Mouse (Mus musculus): ENCODE measurements around the gene Smyd3. TPM values are rescaled to one million over a fixed set of nuclear protein-coding genes. Genes with fewer than 3 reads are reported as not detected.

The Smyd3 gene
- polyA plus RNA-seq, 1 experiment from 2014 or later, result 21.4 TPM

DNA sequence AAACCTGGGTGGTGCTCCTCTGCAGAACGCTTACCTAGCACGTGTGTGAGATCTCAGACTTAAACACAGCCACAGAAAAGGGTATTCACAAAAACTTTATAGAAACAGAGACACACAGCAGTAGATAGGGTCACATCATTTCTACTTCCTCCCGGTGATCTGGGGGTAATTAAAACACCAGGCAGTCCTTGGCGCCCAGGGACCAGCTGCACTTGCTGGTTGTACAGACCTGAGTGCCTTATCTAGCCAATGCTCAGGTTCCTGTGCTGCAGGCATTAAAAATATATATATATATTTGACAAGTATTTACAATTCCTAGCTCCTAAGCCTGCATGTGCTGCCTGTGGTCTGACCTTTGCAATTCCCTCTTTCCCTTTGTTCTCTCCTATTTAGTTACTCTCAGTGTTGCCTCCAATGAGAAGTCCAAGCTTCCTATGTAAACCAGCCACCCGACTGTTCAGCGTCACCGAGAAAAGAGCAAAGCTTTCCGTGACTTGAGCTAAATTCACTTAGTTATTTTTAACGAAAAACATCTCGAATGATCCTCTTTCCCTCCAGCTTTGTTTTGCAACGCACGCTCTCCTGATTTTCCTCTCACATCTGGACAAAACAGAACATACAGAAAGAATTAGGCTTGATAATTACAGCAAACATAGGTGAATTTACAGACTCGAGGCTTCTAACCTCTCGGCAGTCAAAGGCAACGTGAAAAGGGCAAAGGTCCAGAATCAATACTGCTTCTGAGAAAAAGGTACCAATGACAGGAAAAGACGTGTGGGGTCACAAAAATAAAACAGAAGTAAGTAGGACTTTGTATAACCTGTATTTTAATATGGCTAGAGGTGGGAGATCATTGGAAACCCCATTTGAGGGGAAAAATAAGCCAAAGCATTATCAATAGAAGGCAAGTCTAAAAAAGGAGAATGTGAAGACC, 409.8 kb downstream of the Smyd3 start:
- Histone ChIP-seq H3K4me2 (replicated peaks; ENCODE audit: low read depth, low read length) (no peak overlapping the region), H3K9me3 (ENCODE audit: low read length) (no peaks in the 10 kb centered on the region)
- ATAC-seq (ENCODE audit: low FRiP score, low TSS enrichment), result no peak

DNA sequence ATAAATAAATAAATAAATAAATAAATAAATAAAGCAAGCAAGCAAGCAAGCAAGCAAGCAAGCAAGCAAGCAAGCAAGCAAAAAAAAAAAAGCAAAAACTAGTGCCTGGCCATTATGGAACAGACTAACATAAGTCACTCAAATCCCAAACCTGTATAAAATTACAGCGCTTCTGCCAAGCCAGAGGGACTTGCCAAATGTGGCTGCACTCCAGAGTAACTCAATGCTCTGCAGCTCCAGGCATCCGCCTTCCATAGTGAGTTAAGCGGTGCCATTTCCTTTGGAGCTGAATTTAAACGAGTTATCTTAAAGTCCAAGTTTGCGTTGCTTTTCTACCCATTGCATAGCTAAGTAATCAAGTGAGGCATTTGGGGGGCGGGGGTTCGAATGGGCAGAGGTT, 410.6 kb downstream of the Smyd3 start:
- no peak overlapping the region for H3K27ac ChIP-seq (ENCODE audit: low read length)

More for the DNA sequence above, 409.8 kb downstream of the Smyd3 start:
- Histone ChIP-seq H3K36me3 (ENCODE audit: insufficient read depth, low read length) (no peaks in the 10 kb centered on the region), H3K27me3 (ENCODE audit: insufficient read depth, low read length) (no peaks in the 10 kb centered on the region), H3K4me1 (ENCODE audit: insufficient read depth, low read length) (no peaks in the 10 kb centered on the region), H3K4me3 (ENCODE audit: low read length) (no peak overlapping the region), H3K9ac (replicated peaks; ENCODE audit: low read length) (no peak overlapping the region), H3K27ac (ENCODE audit: low read length) (no peak overlapping the region)
- WGBS, result 52% methylated on average over 16 of the region's 16 CpGs

DNA sequence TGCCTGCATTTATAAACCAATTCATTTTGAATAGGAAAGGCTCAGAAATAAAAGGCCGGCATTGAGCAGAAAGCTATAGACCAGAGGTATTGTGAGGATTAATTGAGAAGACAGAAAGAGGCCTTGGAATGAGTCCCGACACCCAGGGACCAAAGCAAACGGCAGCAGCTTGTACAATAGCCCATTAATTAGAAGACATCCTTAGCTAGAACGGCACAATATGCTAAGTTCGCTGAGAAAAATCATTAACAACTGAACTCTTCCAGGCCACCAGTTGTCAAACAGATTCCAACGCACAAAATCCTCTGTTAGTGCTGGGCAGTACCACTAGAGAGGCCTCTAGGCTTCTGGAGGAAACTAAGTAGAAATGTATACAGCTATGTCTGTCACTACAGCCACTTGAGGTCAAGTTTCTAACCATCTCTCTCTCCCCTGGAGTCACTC, 411.1 kb downstream of the Smyd3 start:
- no peak overlapping the region for H3K27ac ChIP-seq (ENCODE audit: low read length)
- H3K36me3 ChIP-seq (ENCODE audit: insufficient read depth, low read length), result no peaks in the 10 kb centered on the region
- no peak overlapping the region for H3K4me2 ChIP-seq (replicated peaks; ENCODE audit: low read depth, low read length)
- no peak overlapping the region for H3K4me3 ChIP-seq (ENCODE audit: low read length)
- ATAC-seq (ENCODE audit: low FRiP score, low TSS enrichment), result no peak
- no peak overlapping the region for H3K9ac ChIP-seq (replicated peaks; ENCODE audit: low read length)
- H3K27me3 ChIP-seq (ENCODE audit: insufficient read depth, low read length), result no peaks in the 10 kb centered on the region
- WGBS, result 68% methylated on average over 6 of the region's 6 CpGs
- no peaks in the 10 kb centered on the region for H3K9me3 ChIP-seq (ENCODE audit: low read length)
- no peaks in the 10 kb centered on the region for H3K4me1 ChIP-seq (ENCODE audit: insufficient read depth, low read length)

More for the DNA sequence above, 410.6 kb downstream of the Smyd3 start:
- Histone ChIP-seq H3K4me3 (ENCODE audit: low read length) (no peak overlapping the region), H3K36me3 (ENCODE audit: insufficient read depth, low read length) (no peaks in the 10 kb centered on the region), H3K27me3 (ENCODE audit: insufficient read depth, low read length) (no peaks in the 10 kb centered on the region), H3K4me1 (ENCODE audit: insufficient read depth, low read length) (no peaks in the 10 kb centered on the region), H3K9ac (replicated peaks; ENCODE audit: low read length) (no peak overlapping the region), H3K9me3 (ENCODE audit: low read length) (no peaks in the 10 kb centered on the region), H3K4me2 (replicated peaks; ENCODE audit: low read depth, low read length) (no peak overlapping the region)
- no peak for ATAC-seq (ENCODE audit: low FRiP score, low TSS enrichment)
- 49% methylated on average over 7 of the region's 7 CpGs for WGBS

DNA sequence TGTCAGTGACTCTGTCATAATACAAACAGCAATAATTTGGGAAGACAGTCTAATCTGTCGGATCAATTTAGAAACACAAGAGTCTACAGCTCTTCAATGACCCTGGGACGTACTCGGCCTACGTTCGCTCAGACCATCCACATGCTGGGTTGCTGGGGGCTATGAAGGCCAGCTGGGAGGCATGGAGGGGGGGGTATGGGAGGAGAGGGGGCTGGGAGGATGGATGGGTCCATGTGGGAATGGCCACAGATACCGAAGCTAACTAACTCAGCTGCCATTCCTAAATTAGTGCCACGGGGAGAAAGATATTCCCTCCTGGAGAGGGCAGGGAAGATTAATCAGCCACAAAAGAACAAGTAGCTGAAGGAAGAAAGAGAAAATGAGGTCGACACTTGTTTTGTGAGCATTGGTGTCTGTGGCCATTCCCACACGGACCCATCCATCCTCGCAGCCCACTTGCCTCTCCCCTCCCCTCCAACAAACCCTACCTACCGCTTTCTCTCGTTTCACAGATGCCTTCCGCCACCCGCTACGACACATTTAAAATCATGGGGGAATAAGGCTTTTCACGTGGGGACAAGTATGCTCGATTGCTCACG, 411.6 kb downstream of the Smyd3 start:
- no peak overlapping the region for H3K9ac ChIP-seq (replicated peaks; ENCODE audit: low read length)
- no peaks in the 10 kb centered on the region for H3K9me3 ChIP-seq (ENCODE audit: low read length)
- H3K27me3 ChIP-seq (ENCODE audit: insufficient read depth, low read length), result no peaks in the 10 kb centered on the region
- no peak overlapping the region for H3K27ac ChIP-seq (ENCODE audit: low read length)
- no peaks in the 10 kb centered on the region for H3K36me3 ChIP-seq (ENCODE audit: insufficient read depth, low read length)
- no peak overlapping the region for H3K4me3 ChIP-seq (ENCODE audit: low read length)
- no peak overlapping the region for H3K4me2 ChIP-seq (replicated peaks; ENCODE audit: low read depth, low read length)
- H3K4me1 ChIP-seq (ENCODE audit: insufficient read depth, low read length), result no peaks in the 10 kb centered on the region
- ATAC-seq (ENCODE audit: low FRiP score, low TSS enrichment), result no peak
- 82% methylated on average over 18 of the region's 18 CpGs for WGBS

DNA sequence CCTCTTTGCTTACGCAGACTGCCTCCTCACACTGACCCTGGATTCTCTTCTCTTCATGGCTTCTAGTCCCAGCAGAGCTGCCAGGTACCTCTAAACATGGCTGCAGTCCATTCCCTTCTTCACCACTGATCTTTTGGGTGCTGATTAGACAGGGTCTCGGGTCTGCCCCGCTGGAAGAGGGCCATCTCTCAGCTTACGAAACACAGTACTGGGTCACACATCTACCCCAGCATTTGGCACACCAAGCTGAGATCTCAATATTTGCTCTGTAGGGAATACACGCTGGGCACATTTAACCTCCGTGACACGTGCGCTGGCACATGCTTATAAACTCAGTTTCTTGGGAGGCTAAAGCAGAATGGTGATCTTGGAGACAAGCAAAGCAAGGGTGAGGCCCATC, 413.4 kb downstream of the Smyd3 start:
- peaks cover under 1% of the 10 kb centered on the region; the same call in 1 of the 2 replicates for H3K4me1 ChIP-seq (ENCODE audit: insufficient read depth, low read length)
- ATAC-seq (ENCODE audit: low FRiP score, low TSS enrichment), result no peak
- no peak overlapping the region for H3K27ac ChIP-seq (ENCODE audit: low read length)
- H3K27me3 ChIP-seq (ENCODE audit: insufficient read depth, low read length), result no peaks in the 10 kb centered on the region
- no peaks in the 10 kb centered on the region for H3K9me3 ChIP-seq (ENCODE audit: low read length)
- WGBS, result 96% methylated on average over 8 of the region's 8 CpGs
- no peak overlapping the region for H3K9ac ChIP-seq (replicated peaks; ENCODE audit: low read length)
- no peak overlapping the region for H3K4me2 ChIP-seq (replicated peaks; ENCODE audit: low read depth, low read length)
- H3K36me3 ChIP-seq (ENCODE audit: insufficient read depth, low read length), result no peaks in the 10 kb centered on the region
- no peak overlapping the region for H3K4me3 ChIP-seq (ENCODE audit: low read length)

DNA sequence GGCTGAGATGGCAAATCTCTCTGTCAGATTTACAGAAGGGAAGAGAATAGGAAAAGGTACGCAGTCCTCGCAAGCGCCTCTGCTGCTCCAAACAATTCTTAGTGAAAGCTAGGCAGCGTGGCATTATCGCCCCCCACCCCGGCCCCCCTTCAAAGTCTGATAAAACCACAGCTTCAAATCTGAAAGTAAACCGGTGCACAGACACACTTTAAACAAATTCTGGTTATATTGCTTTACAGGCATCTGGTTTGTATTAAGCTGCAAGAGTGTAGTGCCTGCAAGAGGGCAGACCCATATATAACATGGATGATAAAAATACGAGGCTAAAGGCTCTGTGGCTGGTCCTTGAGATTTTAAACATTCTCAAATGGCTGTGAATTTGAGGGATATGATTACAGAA, 420.8 kb downstream of the Smyd3 start:
- ATAC-seq (ENCODE audit: low FRiP score, low TSS enrichment), result no peak
- Histone ChIP-seq H3K27ac (ENCODE audit: low read length) (no peak overlapping the region), H3K36me3 (ENCODE audit: insufficient read depth, low read length) (no peaks in the 10 kb centered on the region)

DNA sequence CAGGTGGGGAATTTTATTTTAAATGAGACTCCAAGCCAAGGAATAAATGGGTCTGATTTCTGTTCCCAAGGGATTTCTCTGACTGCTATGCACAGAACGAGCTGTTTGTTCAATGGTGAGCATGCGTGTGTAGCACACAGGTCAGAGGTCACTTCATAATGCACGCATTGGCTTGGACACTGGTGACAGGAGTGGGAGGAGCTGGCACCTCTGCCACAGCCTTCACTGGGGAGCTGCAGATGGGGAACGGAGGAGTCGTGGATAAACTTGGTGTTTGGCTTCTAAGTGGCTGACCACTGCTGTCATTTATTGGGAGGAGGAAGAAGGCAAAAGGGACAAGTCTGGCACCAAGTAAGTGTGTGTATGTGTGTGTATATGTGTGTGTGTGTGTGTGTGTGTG, 421.5 kb downstream of the Smyd3 start:
- Histone ChIP-seq H3K4me2 (replicated peaks; ENCODE audit: low read depth, low read length) (no peak overlapping the region), H3K9ac (replicated peaks; ENCODE audit: low read length) (no peak overlapping the region), H3K4me3 (ENCODE audit: low read length) (no peak overlapping the region), H3K27ac (ENCODE audit: low read length) (no peak overlapping the region), H3K27me3 (ENCODE audit: insufficient read depth, low read length) (no peaks in the 10 kb centered on the region), H3K9me3 (ENCODE audit: low read length) (no peaks in the 10 kb centered on the region), H3K4me1 (ENCODE audit: insufficient read depth, low read length) (peaks cover 5% of the 10 kb centered on the region; the same call in 1 of the 2 replicates), H3K36me3 (ENCODE audit: insufficient read depth, low read length) (no peaks in the 10 kb centered on the region)
- ATAC-seq (ENCODE audit: low FRiP score, low TSS enrichment), result no peak
- 32% methylated on average over 5 of the region's 5 CpGs for WGBS

More for the DNA sequence above, 420.8 kb downstream of the Smyd3 start:
- Histone ChIP-seq H3K4me3 (ENCODE audit: low read length) (no peak overlapping the region), H3K4me2 (replicated peaks; ENCODE audit: low read depth, low read length) (no peak overlapping the region), H3K4me1 (ENCODE audit: insufficient read depth, low read length) (peaks cover 5% of the 10 kb centered on the region; the same call in 1 of the 2 replicates), H3K9me3 (ENCODE audit: low read length) (no peaks in the 10 kb centered on the region), H3K27me3 (ENCODE audit: insufficient read depth, low read length) (no peaks in the 10 kb centered on the region), H3K9ac (replicated peaks; ENCODE audit: low read length) (no peak overlapping the region)
- 75% methylated on average over 8 of the region's 8 CpGs for WGBS

DNA sequence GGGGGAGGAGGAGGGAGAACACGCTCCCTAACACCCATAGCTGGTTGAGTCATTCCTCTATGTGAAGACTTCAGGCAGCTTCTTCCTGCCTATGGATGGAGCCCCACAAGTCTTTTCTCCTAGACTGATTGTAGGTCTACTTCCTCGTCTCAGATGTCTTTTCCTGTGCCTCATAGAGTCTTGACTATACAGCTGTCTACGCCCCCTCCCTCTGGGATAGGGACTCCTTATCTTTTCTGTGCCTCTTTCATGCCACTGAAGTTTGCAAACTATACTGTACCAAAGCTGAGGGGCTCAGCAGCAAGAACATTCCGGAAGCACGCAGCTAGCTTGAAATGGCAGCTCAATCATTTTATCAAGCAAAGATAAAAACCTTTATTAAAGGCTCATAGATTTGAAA, 428.7 kb downstream of the Smyd3 start:
- H3K9me3 ChIP-seq (ENCODE audit: low read length), result no peaks in the 10 kb centered on the region

DNA sequence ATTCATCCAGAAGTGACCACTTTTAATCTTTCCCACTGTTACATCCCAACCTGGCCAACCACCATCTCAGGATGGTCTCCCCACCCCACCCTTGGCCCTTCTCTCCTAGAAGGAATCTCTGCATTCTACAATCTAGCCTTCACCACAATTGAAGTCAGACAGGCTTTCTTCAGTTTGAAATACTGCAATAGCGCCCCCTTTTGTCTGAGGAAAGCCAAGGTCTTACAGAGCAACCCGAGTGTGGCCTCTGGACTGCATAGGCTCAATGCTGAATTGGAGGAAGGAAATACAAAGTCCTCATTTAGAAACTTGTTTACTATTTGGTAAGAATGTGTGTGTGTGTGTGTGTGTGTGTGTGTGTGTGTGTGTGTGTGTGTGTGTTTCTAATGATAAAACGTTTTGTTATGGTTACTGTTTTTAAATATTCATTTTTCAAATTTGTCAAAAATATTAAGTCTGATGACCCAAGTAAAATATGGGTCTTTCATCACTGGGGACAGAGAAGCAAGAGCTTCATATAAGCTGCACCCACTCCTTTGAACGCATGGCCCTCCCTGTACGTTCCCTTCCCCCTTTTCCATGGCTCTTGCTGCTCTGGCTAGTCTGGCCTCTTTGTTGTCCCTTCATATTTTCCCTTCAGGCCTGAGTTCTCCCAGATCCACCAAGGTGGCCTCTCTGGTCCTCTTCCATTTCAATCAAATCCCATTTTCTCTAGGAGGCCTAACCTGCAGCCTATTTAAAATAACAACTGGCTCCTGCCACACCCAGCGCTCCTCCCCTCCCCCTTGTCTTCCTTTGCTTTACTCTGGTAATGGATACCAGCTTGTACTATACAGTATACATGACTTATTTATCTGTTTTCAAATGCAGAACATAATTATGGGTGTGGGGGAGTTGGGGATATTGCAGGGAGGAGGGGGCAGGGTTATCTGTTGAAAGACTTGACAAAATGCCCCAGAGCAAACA, 430.5 kb downstream of the Smyd3 start:
- H3K4me2 ChIP-seq (replicated peaks; ENCODE audit: low read depth, low read length), result no peak overlapping the region
- WGBS, result 48% methylated on average over 6 of the region's 6 CpGs
- H3K27me3 ChIP-seq (ENCODE audit: insufficient read depth, low read length), result no peaks in the 10 kb centered on the region
- no peak for ATAC-seq (ENCODE audit: low FRiP score, low TSS enrichment)
- H3K36me3 ChIP-seq (ENCODE audit: insufficient read depth, low read length), result no peaks in the 10 kb centered on the region
- H3K27ac ChIP-seq (ENCODE audit: low read length), result 0 out of 2 replicates have a peak overlapping the region, but pooled peaks have one; percentile 1
- no peaks in the 10 kb centered on the region for H3K9me3 ChIP-seq (ENCODE audit: low read length)
- peaks cover 20% of the 10 kb centered on the region for H3K4me1 ChIP-seq (ENCODE audit: insufficient read depth, low read length)
- no peak overlapping the region for H3K9ac ChIP-seq (replicated peaks; ENCODE audit: low read length)
- H3K4me3 ChIP-seq (ENCODE audit: low read length), result no peak overlapping the region

More for the DNA sequence above, 428.7 kb downstream of the Smyd3 start:
- no peaks in the 10 kb centered on the region for H3K36me3 ChIP-seq (ENCODE audit: insufficient read depth, low read length)
- H3K4me3 ChIP-seq (ENCODE audit: low read length), result no peak overlapping the region
- ATAC-seq (ENCODE audit: low FRiP score, low TSS enrichment), result no peak
- 79% methylated on average over 5 of the region's 5 CpGs for WGBS
- H3K4me2 ChIP-seq (replicated peaks; ENCODE audit: low read depth, low read length), result no peak overlapping the region
- H3K9ac ChIP-seq (replicated peaks; ENCODE audit: low read length), result no peak overlapping the region
- H3K27me3 ChIP-seq (ENCODE audit: insufficient read depth, low read length), result no peaks in the 10 kb centered on the region
- no peak overlapping the region for H3K27ac ChIP-seq (ENCODE audit: low read length)
- peaks cover 8% of the 10 kb centered on the region for H3K4me1 ChIP-seq (ENCODE audit: insufficient read depth, low read length)

Data from kidney, embryonic 16.5 days (tissue).